Mouse (Mus musculus) MEL (cell line): ENCODE results near the gene Olfr1358. TPM values are rescaled to one million over a fixed set of nuclear protein-coding genes. Genes with fewer than 3 reads are reported as not detected.

Experiments used
- DNase-seq: peaks from one replicate; pipeline ENCODE4 v3.0.0; 2011; ENCODE audit warnings: low read depth, low spot score
- H3K27ac ChIP-seq: 2 replicates; pipeline ENCODE4 v1.5.1; 2012; ENCODE audit warnings: low read depth, mild to moderate bottlenecking, control low read depth, low read length, moderate library complexity; ENCODE audit not compliant: control insufficient read depth
- H3K27me3 ChIP-seq, 2 experiments: fragments of 150-350 bp in 1 of 2; sonication (generic) in 1 of 2; 2 replicates each; pipeline ENCODE4 v1.6.1; 2012; ENCODE audit warnings: low read length in 2 of 2, mild to moderate bottlenecking in 2 of 2, improper control_type of control experiment in 1 of 2, moderate library complexity in 1 of 2; ENCODE audit not compliant: insufficient read depth in 2 of 2, control insufficient read depth in 1 of 2
- H3K36me3 ChIP-seq, 2 experiments: 2 replicates each; pipeline ENCODE4 v1.6.1; 2012 to 2014; ENCODE audit warnings: low read length in 2 of 2, improper control_type of control experiment in 1 of 2, inconsistent platforms in 1 of 2, mild to moderate bottlenecking in 1 of 2; ENCODE audit not compliant: insufficient read depth in 2 of 2, control insufficient read depth in 1 of 2
- H3K4me1 ChIP-seq, 2 experiments: fragments of 150-350 bp in 1 of 2; sonication (generic) in 1 of 2; 2 replicates each; pipeline ENCODE4 v1.6.1; 2012; ENCODE audit warnings: low read length in 2 of 2, improper control_type of control experiment in 1 of 2, mild to moderate bottlenecking in 1 of 2; ENCODE audit not compliant: insufficient read depth in 2 of 2, control insufficient read depth in 1 of 2
- H3K4me3 ChIP-seq, 2 experiments: fragments of 150-350 bp in 1 of 2; sonication (generic) in 1 of 2; 2 replicates each; pipeline ENCODE4 v1.5.1; 2012; ENCODE audit warnings: low read depth in 2 of 2, low read length in 2 of 2, mild to moderate bottlenecking in 2 of 2, moderate library complexity in 2 of 2, control low read depth in 1 of 2, improper control_type of control experiment in 1 of 2; ENCODE audit not compliant: control insufficient read depth in 1 of 2, insufficient read depth in 1 of 2
- H3K79me2 ChIP-seq: 2 replicates; pipeline ENCODE4 v1.6.1; 2012; ENCODE audit warnings: mild to moderate bottlenecking, low read length, moderate library complexity; ENCODE audit not compliant: control insufficient read depth, poor library complexity, insufficient read depth
- H3K9ac ChIP-seq: 2 replicates; pipeline ENCODE4 v1.6.1; 2012; ENCODE audit warnings: low read depth, mild to moderate bottlenecking, control low read depth, low read length, moderate library complexity; ENCODE audit not compliant: control insufficient read depth, poor library complexity, severe bottlenecking
- H3K9me3 ChIP-seq: fragments of 150-350 bp; sonication (generic); replicated peaks from 2 replicates; pipeline ENCODE4 v1.6.1; 2012; ENCODE audit warnings: mild to moderate bottlenecking, low read length, improper control_type of control experiment, moderate library complexity; ENCODE audit not compliant: insufficient read depth
- BHLHE40 ChIP-seq: IDR thresholded peaks from 2 replicates; pipeline ENCODE4 v1.6.1; 2012; ENCODE audit warnings: low read depth, mild to moderate bottlenecking, inconsistent platforms, low read length, improper control_type of control experiment, borderline replicate concordance
- CHD2 ChIP-seq: IDR thresholded peaks from 2 replicates; pipeline ENCODE4 v1.6.1; 2011; ENCODE audit warnings: low read length, improper control_type of control experiment
- E2F4 ChIP-seq: IDR thresholded peaks from 2 replicates; pipeline ENCODE4 v1.6.1; 2011; ENCODE audit warnings: low read depth, low read length, improper control_type of control experiment, borderline replicate concordance
- ELF1 ChIP-seq: IDR thresholded peaks from 2 replicates; pipeline ENCODE4 v1.6.1; 2014; ENCODE audit warnings: low read depth, mild to moderate bottlenecking, inconsistent platforms, low read length, improper control_type of control experiment, moderate library complexity
- ETS1 ChIP-seq: IDR thresholded peaks from 2 replicates; pipeline ENCODE4 v1.6.1; 2012; ENCODE audit warnings: low read depth, mild to moderate bottlenecking, inconsistent platforms, low read length, improper control_type of control experiment, moderate library complexity
- GABPA ChIP-seq: IDR thresholded peaks from 2 replicates; pipeline ENCODE4 v1.6.1; 2012; ENCODE audit warnings: low read depth, mild to moderate bottlenecking, inconsistent platforms, low read length, improper control_type of control experiment, moderate library complexity
- HCFC1 ChIP-seq: IDR thresholded peaks from 2 replicates; pipeline ENCODE4 v1.6.1; 2012; ENCODE audit warnings: low read depth, mild to moderate bottlenecking, inconsistent platforms, low read length, improper control_type of control experiment, moderate library complexity
- MAFK ChIP-seq: IDR thresholded peaks from 2 replicates; pipeline ENCODE4 v1.6.1; 2011; ENCODE audit warnings: low read depth, mild to moderate bottlenecking, low read length, improper control_type of control experiment, borderline replicate concordance
- MEF2A ChIP-seq: IDR thresholded peaks from 2 replicates; pipeline ENCODE4 v1.6.1; 2014; ENCODE audit warnings: low read depth, mild to moderate bottlenecking, inconsistent platforms, low read length, improper control_type of control experiment; ENCODE audit not compliant: poor library complexity, insufficient replicate concordance, severe bottlenecking; ENCODE audit errors: extremely low read depth
- MYB ChIP-seq: IDR thresholded peaks from 2 replicates; pipeline ENCODE4 v1.6.1; 2011; ENCODE audit warnings: mild to moderate bottlenecking, low read depth, low read length, improper control_type of control experiment
- NRF1 ChIP-seq: IDR thresholded peaks from 2 replicates; pipeline ENCODE4 v1.6.1; 2014; ENCODE audit warnings: low read depth, mild to moderate bottlenecking, inconsistent platforms, low read length, improper control_type of control experiment, moderate library complexity; ENCODE audit not compliant: poor library complexity, insufficient read depth, severe bottlenecking
- RCOR1 ChIP-seq: IDR thresholded peaks from 2 replicates; pipeline ENCODE4 v1.6.1; 2012; ENCODE audit warnings: low read depth, mild to moderate bottlenecking, inconsistent platforms, low read length, improper control_type of control experiment
- SMC3 ChIP-seq: IDR thresholded peaks from 2 replicates; pipeline ENCODE4 v1.6.1; 2011; ENCODE audit warnings: low read depth, low read length, improper control_type of control experiment
- USF1 ChIP-seq: IDR thresholded peaks from 2 replicates; pipeline ENCODE4 v1.6.1; 2014; ENCODE audit warnings: low read depth, mild to moderate bottlenecking, inconsistent platforms, low read length, improper control_type of control experiment, moderate library complexity
- USF2 ChIP-seq, 2 experiments: IDR thresholded peaks; 2 replicates each; pipeline ENCODE4 v1.6.1; 2011 to 2012; ENCODE audit warnings: improper control_type of control experiment in 2 of 2, low read length in 2 of 2, borderline replicate concordance in 1 of 2, inconsistent platforms in 1 of 2, low read depth in 1 of 2, mild to moderate bottlenecking in 1 of 2; ENCODE audit not compliant: insufficient read depth in 1 of 2
- ZC3H11A ChIP-seq: IDR thresholded peaks from 2 replicates; pipeline ENCODE4 v1.6.1; 2012; ENCODE audit warnings: low read depth, mild to moderate bottlenecking, inconsistent platforms, low read length, improper control_type of control experiment
- ZMIZ1 ChIP-seq: IDR thresholded peaks from 2 replicates; pipeline ENCODE4 v1.6.1; 2012; ENCODE audit warnings: low read depth, mild to moderate bottlenecking, inconsistent platforms, low read length, improper control_type of control experiment, moderate library complexity
- ZNF384 ChIP-seq: IDR thresholded peaks from 2 replicates; pipeline ENCODE4 v1.6.1; 2012; ENCODE audit warnings: low read depth, mild to moderate bottlenecking, inconsistent platforms, low read length, improper control_type of control experiment
- polyA plus RNA-seq, 2 experiments: library from polyadenylated mRNA; stranded (reverse) in 1 of 2; unstranded in 1 of 2; fragments of >175 nt in 1 of 2; fragments of >200 nt in 1 of 2; gene quantifications; 2 replicates each; pipeline versions ENCODE4 v1.2.1 to v1.2.4; 2012; ENCODE audit warnings: low replicate concordance in 2 of 2, low read depth in 1 of 2; ENCODE audit not compliant: insufficient read length in 2 of 2, insufficient read depth in 1 of 2, missing spikeins in 1 of 2
- total RNA-seq: library from RNA; depleted of rRNA; stranded (reverse); fragments of 300-350 nt; gene quantifications from 2 replicates; pipeline ENCODE4 v1.2.3, GENCODE M21; 2012

Olfr1358 gene
- total and polyA plus RNA-seq, 3 experiments, result not detected

DNA sequence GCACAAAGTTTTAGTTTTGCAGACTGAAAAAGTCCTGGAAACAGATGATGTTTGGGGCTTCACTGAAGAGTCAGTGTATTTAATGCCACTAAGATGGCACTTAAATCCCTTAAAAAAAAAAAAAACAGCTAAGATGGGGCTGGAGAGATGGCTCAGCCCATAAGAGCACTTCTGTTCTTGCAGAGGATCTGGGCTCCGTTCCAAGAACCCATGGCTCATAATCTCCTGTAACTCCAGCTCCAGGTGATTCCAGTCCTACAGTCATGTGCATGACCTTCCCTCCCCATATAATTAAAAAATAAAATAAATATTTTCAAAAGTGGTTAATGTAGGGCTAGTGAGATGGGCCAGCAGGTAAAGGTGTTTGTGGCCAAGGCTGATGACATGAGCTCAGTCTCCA is 47.8 kb downstream of the Olfr1358 start:
- no peaks in the 10 kb centered on the region for H3K79me2 ChIP-seq
- H3K9me3 ChIP-seq, result no peaks in the 10 kb centered on the region
- TF ChIP-seq HCFC1 (no peak), ZC3H11A (no peak), GABPA (no peak), ZNF384 (no peak), BHLHE40 (no peak), MAFK (no peak)
- H3K27ac ChIP-seq, result no peak overlapping the region
- H3K4me1 ChIP-seq, result no peaks in the 10 kb centered on the region
- H3K4me3 ChIP-seq, result no peak overlapping the region
- no peaks in the 10 kb centered on the region for H3K36me3 ChIP-seq
- peaks cover 3% of the 10 kb centered on the region in 2 experiments for H3K27me3 ChIP-seq
- DNase-seq, result peak; percentile 21
- no peak overlapping the region for H3K9ac ChIP-seq

DNA sequence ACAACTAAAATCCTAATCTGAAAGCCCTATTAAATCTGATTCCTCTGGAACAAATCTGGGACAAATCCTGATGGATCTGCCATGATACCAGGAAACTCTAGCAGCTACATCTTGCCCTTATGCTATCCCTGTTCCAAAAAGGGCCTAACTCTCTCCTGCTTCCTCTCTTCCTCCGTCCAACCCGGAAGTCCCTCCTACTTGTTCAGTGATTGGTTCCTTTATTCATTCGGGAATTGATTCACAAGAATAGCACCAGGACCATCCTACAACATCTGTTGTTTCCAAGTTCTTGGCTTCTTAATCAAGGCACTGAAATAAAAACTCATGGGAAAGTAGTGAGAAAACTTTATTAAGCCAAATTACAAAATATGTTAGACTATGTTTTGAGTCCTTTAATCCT is 52.0 kb downstream of the Olfr1358 start:
- DNase-seq, result no peak
- TF ChIP-seq USF2 (IDR thresholded peaks at IDR 0.05; ENCODE audit: borderline replicate concordance in 1 of 2, insufficient read depth in 1 of 2, low read depth in 1 of 2, low read length in 2 of 2) (no peak), CHD2 (no peak), ZMIZ1 (no peak), MYB (no peak), ZNF384 (no peak), E2F4 (no peak), SMC3 (no peak), USF1 (no peak), ELF1 (no peak), RCOR1 (no peak), NRF1 (no peak), GABPA (no peak), MEF2A (no peak), ETS1 (no peak)
- TF ChIP-seq, all 39 proteins: peak for 0
- H3K9ac ChIP-seq, result no peak overlapping the region

More for the DNA sequence above, 52.0 kb downstream of the Olfr1358 start:
- Histone ChIP-seq H3K27me3 (no peaks in the 10 kb centered on the region; a peak in 2 of 4 replicates), H3K27ac (no peak overlapping the region), H3K36me3 (no peaks in the 10 kb centered on the region), H3K79me2 (no peaks in the 10 kb centered on the region), H3K9me3 (no peaks in the 10 kb centered on the region), H3K4me1 (peaks cover 0 to 5% of the 10 kb centered on the region in 2 experiments; a peak in 1 of 4 replicates), H3K4me3 (no peak overlapping the region)
